Mouse (Mus musculus): ENCODE data around the gene Car12.

Car12 gene

DNA sequence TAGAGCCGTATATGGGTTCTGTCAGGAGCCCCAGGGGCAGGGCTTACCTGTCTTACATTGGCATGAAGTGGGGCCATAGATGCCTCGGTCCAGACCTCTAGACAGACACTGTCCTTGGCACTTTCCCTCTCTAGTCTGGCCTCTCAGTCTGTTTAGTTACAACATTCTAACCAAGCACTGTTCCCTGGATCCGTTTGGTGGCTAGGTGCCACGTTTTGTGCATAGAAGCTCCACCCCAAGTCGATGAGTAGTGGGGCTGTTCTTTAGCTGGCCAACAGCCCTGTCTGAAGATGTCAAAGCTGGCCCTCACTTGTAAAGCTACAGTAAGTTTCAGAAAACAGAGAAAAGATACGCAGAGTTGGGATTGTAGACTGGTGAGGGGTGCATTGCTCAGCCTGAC, 2.9 kb upstream of the Car12 start:
- DNase-seq (ENCODE audit: low spot score in 2 of 2): no peak

DNA sequence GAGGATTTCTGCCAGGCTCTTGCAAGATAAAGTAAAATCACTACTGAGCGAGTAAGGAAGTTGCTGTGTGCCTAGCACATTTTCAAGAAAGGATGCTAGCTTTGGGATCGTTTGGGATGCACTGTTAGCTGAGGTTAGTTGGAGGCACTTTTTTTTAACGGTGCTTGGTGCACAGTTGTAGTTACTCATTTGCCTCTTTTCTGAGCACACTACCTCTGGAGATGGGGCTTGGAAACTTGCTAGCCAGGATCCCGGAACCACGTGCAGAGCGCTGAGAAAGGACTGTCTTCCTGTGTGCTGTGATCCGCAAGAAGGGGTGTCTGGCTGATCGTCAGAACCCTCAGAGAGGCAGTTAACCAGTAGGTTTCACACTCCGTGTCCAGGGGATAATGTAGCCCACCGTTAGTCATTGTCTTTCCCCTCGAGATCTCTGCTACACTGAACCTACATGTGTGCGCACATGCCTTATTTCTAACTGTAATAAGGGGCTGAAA, 583 bp downstream of the Car12 start:
- no peak for DNase-seq (ENCODE audit: low spot score in 2 of 2)

DNA sequence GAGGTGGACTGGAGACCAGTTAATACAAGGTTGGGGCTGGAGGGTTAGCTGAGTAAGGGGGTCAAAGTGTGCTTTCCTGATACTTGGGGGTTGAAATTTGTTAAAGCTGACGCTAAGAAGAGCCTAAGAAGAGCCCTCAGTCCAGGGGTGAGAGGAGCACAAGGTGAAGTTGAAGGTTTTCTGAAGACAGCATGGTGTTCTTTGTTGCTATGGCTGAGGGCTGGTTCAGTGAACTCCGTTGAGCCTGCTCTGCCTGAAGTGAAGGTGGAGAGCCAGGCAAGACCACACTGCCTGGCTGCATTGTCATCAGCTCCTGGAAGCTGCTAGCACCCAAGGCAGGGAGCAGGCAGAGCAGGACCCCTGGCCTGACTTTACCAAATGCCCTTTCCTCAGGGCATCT, 1.9 kb downstream of the Car12 start:
- no peak for DNase-seq (ENCODE audit: low spot score in 2 of 2)

DNA sequence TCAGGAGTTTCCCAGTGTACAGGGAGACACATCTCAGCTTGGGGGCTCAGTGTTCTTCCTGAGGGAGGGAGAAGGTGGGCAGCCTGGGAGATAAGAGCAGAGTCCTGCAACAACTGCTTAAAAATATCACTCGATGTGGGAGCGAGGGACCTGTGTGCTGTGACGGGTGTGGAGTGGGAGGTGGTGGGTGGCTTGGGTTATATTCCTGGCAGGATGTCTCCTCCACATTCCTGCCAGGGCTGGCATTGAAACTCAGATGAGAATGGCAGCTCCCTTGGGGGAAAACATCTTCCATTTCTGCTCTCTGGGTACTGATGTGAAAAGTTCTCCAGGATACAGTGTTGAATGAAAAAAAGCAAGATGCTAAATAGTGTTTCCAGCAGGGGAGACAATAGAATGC, 3.0 kb downstream of the Car12 start:
- no peak for DNase-seq (ENCODE audit: low spot score in 2 of 2)

DNA sequence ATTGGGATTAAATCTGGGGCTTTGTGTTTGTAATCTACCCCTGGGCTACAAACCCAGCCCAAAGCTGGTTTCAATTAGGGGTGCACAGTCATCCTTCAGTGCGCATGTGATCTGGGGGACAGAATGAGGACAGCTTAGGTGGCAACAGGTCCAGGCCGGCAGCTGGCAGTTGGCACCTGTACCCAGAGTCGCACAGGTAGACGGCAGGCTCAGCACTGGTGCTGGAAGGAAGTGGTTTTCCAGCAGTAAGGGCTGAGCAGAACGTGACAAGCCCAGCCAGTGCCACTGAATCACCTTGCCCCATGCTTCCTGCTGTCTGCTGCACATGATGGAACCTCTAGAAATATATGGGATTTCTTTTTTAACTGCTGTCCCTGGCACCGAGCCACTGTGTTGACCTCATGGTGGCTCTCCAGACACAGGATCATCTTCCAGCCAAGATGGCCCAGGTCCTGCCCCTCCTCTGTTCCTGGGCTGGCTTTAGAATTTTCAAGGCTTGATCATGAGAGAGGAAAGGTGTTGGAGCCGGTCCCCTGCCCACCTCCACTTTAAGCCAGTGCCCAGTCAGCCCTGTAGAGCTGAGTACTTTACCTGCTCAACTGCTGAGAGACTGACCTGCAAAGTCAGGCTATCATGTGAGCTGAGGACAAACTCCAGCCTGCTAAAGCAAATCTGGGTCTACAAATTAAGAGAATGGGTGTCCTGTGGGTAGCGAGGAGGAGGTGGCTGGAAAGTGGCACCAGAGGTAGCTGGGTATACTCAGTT, 7.4 kb downstream of the Car12 start:
- no peak for DNase-seq (ENCODE audit: low spot score in 2 of 2)

DNA sequence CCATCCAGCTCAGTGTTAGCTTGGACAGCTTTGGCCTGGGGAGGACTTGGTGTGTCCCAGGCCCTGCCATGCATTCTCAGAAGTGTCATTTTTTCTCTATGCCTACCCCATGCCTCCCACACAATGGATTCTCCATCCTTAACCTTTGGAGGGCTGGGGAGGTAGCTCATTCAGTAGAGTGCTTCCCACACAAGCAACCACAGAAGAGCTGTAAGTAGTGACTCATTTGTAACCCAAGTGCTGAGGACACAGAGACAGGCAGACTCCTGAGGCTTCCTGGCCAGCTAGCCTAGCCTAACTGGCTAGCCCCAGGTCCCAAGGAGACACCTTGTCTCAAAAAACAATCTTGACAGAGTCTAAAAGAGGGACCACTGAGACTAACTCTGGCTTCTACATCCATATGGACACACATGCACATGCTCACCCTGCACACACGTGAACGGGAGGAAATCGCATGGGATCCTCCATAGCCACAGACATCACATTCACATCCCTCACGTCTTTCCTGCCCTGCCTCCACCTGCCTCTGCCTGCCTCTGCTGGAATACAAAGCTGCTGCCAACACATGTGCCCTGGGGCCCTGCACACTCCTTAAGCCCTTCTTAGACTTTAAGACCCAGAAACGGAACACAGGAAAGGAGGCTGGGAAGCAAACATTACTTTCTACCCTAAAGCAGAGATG, 8.8 kb downstream of the Car12 start:
- no peak for DNase-seq (ENCODE audit: low spot score in 2 of 2)

DNA sequence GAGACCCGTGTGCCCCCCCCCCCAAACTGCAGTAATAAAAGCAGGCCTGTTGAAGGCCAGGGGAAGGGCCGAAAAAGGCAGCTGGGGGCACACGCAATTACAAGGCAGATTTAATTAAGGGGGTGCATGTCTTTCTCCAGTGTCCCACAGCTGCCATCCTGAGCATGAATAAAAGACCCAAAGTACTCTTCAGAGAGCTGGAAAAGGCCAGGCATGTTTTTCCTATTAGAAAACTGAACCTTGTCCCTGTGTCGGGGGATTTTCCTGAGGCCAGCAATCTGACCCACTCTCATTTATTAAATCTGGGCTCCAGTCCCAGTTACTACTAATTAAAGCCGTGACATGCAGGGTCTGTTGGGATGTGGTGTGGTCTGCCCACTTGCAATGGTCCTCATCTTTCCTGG, 9.4 kb downstream of the Car12 start:
- DNase-seq (ENCODE audit: low spot score in 2 of 2): no peak

DNA sequence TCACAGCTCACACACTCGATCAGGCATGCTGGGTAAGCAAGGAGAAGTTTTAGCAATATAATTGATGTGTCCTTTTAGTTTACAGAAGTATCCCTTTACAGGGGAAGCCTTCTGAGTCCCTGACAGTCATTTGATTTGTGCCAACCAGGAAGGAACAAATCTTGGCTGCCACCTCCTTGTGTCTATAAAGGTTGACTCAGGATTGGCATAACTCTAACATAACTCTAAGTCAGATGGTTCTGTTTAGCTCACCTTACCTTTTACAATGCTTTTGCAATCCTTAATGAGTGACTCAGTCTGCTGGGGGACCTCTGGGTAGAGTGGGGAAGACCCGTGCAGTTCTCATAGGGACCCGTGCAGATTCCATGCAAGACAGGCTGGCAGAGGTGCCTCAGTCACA, 12.1 kb downstream of the Car12 start:
- DNase-seq (ENCODE audit: low spot score in 2 of 2): no peak

DNA sequence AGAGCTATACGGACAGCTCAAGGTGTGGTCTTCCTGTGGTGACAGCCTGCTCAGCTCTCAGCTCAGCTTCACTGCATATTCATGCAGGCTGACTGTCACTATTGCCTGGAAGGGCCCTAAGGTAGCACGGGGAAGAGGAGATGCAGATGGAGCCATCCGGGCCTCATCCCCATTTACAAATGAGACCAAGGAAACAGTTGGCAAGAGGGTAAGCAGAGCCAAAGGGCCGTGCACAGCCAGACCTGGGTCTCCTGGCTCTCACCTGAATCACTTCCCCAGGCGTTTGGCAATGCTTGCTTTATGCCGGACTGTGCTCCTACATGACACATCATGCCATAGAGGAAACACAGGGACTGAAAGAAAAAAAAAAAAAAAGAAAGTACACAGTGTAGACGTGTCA, 13.8 kb downstream of the Car12 start:
- no peak for DNase-seq (ENCODE audit: low spot score in 2 of 2)

DNA sequence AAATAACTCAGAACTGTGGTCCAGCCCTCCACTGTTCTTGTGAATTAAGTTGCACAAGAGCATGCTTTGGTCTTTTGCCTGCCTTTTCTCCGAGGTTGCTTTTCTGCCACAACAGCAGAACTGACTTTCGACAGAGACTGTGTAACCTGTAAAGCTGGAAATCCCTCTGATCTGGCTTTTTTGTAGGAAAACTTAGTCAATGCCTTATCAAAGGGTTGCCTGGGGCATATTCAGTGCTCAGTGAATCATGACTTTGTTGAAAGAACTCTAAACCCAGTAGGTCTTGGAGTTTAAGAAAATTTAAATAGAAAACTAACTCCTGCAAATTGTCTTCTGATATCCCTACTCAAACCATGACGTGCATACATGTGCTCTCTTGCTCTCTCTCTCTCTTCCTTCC, 17.1 kb downstream of the Car12 start:
- no peak for DNase-seq (ENCODE audit: low spot score in 2 of 2)

DNA sequence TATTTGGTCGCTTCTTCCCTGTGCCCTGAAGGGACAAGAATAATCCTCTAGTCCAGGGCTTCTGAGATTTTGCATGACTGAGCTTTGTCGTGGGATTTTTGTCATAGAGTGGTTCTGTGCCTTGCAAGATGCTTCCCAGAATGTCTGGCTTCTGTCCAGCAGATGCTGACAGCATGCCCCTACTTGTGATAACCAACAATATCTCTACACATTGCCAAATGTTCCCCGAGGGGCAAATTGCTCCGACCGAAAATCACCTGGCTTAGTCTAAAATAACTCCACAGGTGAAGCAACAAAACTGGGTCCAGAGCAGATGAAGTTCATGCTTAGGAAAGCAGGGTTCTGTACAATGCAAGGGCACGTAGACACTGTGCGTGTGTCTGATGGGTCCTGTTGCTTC, 17.8 kb downstream of the Car12 start:
- DNase-seq (ENCODE audit: low spot score in 2 of 2): no peak

DNA sequence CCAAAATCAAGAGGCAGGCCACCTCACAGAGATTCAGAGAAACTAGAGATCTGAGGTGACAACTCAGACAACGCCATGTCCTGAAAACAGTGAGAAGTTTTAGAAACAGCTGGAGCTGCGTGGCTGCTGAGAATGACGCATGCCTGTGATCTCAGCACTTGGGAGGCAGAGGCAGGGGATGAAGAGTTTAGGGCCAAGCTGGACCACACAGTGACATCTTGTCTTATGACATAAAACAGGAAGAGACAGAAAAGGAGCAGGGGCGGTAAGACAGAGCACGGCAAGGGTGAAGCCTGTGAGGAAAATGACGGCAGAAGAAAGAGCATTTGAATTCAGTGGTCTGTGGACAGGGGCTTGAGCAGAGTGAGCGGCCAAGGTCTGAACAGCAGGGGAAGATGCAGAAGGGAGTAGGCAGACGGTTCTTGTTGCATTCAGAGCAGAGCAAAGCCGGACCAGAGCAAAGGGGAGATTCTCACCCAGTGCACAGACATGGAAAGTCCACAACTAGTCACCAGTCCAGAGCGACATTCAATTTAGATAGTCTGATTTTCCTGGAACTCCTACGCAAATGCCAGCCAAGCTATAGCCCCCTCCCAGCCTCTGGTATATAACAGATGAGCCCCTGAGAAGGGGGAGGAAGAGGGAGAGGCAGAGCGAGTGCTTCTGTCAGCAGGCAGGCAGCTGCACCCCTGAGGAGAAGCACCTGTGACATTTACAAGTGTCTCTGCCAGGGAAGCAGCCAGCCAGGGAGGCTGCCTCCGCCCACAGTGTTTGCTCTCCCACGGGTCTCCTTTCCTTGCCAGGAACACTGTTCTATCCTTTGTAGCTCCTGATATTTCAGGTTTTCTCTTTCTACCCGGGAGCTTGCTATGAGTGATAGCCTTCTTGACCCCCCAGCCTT, 19.6 kb downstream of the Car12 start:
- DNase-seq (ENCODE audit: low spot score in 2 of 2): no peak

DNA sequence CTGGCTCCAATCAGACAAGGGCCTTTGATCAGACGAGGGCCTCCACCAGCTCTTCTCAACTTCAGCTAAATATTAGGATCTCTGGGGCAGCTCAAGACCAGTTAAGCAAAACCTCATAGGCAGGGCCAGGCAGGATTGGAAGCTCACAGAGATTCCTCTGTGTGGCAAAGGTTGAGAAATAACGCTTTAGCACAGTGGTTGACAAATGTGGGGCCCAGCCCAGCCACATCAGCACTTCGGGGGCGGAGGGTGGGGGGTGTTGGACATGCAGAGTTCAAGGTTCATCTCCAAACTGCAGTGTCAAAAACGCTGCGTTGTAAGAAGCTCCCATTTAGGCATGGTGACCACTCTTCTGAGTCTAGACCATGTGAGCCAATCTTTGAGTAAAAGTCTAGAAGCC, 21.1 kb downstream of the Car12 start:
- no peak for DNase-seq (ENCODE audit: low spot score in 2 of 2)

DNA sequence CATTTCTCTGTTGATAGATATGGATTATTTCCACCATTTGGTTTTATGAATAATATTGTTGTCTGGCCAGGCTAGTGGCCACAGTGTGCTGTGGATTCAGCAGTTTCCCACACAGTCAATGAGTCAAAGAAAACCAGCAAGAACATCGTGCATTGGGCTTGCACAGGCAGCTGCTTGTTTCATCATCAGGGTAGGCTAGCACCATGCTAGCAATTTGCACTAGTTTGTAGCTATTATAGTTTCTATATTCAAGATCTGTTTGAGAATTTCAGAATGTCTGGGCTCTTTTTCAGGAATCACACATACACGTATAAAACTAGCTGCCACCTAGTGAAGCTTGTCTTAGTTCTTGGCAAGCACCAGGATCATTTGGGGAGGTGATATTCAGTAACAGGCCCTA, 21.6 kb downstream of the Car12 start:
- DNase-seq (ENCODE audit: low spot score in 2 of 2): no peak

DNA sequence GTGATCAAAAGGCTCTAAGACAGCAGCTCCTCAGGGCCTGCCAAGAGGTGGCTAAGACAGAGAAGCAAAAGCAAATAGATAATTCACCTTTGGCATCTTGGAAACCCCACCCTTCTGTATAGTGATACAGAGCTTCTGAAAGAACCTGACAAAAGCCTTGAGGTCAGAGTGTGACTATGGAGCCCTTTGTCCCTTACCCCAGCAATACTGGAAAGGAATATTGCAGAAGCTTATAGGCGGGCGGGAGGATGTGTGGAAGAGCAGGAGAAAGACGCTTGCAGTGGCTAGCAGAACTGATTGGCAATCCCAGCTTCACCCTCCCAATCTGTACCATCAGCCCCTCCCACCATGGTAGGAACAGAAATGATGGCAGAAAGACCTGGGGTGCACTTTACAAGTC, 22.5 kb downstream of the Car12 start:
- DNase-seq (ENCODE audit: low spot score in 2 of 2): no peak

DNA sequence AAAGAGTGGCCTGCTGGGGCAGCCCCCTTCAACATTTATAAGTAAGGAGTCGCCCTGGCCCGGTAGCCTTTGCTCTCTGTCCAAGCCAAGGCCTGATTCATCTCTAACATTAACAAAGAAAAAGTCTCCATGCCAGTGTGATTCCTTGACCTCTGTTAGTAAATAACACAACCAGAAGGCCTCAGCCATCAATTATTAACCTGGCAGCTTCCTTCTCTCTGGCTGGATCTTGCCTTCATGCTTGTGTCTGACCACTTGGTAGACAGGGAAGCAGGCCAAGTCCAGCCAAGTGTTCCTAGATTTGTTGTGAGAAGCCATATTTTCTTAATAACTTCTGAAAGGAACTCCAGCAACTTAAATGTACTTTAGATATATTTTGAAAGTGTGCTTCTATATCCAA, 23.1 kb downstream of the Car12 start:
- no peak for DNase-seq (ENCODE audit: low spot score in 2 of 2)

DNA sequence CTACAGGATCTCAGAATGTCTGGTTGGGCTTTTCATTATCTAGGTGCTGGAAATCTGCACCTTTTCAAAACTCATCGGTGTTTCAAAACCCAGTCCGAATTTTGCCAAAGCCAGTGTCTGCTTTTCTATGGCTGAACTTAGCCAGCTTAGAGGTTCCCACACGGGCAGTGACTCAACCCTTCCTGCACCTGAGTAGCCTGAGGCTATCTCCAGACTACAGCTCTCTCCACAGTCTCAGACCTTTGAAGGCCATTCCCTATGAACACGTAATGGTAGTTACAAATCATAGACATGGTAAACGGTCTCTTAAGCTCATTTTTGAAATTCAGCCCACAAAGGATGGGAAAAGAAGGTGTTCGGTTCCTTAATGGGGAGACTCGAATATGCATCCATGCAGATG, 26.0 kb downstream of the Car12 start:
- no peak for DNase-seq (ENCODE audit: low spot score in 2 of 2)

DNA sequence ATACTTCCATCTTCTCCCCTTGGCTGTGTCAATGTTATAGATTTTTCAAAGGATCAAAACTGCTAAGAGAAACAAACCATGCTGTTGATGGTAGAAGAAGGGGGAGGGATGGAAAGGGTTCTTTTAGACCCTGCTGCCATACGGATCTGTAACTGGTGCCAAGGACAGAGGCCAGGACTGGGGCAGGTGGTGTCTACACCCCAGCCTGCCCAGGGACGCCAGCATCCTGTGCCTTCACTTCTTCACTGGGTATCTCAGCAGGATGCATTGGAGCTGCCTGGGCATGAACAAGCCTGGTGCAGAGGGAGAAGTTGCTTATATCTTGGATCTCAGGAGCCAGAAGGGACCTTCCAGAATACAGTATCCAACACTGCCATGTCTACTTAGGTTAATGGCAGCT, 31.0 kb downstream of the Car12 start:
- DNase-seq (ENCODE audit: low spot score in 2 of 2): no peak

DNA sequence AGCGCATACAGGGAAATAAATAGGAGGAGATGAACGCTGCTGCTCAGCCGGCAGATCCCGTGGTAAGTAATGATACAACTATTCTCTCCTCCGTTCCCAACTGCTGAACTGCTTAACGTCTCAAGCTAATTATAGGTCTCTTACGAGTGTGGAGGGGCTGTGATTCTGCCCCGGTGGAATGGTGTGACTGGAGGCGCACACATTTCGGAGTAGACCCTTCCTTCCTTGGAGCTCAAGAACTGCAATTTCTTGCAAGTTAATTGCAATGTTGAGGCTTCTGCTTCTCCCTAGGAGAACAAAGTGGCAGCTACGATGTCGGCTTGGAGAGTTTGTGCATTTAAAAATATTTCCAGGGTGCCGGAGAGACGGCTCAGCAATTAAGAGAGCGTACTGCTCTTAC, 34.9 kb downstream of the Car12 start:
- DNase-seq (ENCODE audit: low spot score in 2 of 2): no peak

DNA sequence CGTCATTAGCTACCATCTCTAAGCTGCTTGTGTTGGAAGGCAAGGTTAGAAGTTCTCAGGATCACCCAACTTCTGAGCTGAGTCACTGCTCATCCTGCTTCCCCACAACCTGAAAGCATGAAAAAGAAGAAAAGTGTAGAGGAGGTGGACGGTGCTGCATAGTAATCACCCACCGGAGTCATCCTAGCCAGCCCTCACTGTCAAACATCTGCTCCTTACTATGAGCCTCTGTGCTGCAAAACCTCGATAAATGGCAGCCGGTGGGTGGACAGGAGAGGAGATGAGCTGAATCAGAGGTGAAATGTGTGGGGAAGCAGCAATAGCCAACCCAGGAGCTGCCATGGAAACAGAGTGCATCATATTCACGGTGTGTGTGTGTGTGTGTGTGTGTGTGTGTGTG, 39.4 kb downstream of the Car12 start:
- no peak for DNase-seq (ENCODE audit: low spot score in 2 of 2)

DNA sequence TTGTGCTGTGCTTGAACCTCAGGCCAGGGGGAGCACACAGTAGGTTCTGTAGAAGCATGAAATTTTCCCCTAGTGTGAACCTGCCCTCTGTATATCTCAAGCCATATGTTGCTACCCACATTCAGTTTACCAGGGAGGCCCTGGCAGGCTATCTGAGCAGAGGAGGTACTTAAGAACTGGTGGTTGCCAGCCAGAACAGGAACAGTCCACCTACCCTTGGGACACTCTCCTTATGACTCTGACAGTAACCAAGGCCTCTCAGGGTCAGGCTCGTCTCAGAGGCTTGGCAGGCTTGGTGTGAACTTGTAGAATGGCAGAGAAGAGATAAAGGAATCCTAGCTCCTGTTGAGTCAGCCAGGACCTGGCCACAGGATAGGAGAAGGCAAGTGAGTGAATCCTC, 47.5 kb downstream of the Car12 start:
- DNase-seq (ENCODE audit: low spot score in 2 of 2): no peak

DNA sequence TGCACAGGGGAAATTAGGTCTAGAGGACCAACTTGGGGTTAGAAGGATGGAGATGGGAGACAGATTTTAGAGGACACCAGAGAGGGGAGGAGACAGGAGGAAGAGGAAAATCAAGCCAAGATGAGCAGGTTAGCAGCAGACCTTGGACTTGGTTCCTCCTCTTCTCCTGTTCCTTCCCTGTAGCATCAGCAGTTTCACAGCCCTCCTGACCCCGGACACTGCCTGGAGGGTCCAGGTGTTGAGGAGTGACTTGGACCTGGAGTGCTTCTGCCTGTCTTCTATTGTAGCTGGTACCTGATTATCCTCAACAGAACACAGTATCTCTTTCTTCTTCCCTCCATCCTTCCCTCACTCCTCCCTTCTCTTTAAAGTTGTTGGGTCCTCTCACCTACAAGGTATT, 55.2 kb downstream of the Car12 start:
- no peak for DNase-seq (ENCODE audit: low spot score in 2 of 2)

DNA sequence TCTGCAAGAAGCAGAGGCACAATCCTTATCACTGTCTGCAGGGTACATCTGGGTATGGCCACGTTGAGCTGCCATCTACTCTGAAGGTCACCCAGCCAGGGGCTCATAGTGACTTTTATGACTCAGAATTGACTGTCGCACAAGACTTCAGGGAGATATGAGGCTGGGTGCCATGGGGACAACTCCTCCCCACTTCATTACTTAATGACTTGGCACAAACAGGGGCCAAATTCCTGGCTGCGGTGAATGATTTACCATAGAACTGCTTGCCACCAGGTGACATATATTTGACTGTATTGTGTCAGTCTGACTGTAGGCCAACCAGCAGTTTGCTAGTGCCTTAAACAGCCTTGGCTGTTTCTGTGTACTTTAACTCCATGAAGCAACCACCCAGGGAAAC, 55.8 kb downstream of the Car12 start:
- no peak for DNase-seq (ENCODE audit: low spot score in 2 of 2)

Data from spleen, postnatal 4 days (tissue).